Mouse (Mus musculus) ES-E14 (cell line): ENCODE results near the gene Zc3h12a.

ENCODE experiments used
- CHD2 ChIP-seq: IDR thresholded peaks from 2 replicates; pipeline ENCODE4 v1.6.1; 2014; ENCODE audit warnings: mild to moderate bottlenecking, low read depth, low read length, inconsistent platforms
- HCFC1 ChIP-seq: IDR thresholded peaks from 2 replicates; pipeline ENCODE4 v1.6.1; 2012; ENCODE audit warnings: low read length, inconsistent platforms, borderline replicate concordance; ENCODE audit not compliant: insufficient read depth
- MAFK ChIP-seq: IDR thresholded peaks from 2 replicates; pipeline ENCODE4 v1.6.1; 2014; ENCODE audit warnings: mild to moderate bottlenecking, low read depth, low read length, inconsistent platforms; ENCODE audit not compliant: insufficient read depth
- ZC3H11A ChIP-seq: IDR thresholded peaks from 2 replicates; pipeline ENCODE4 v1.6.1; 2012; ENCODE audit warnings: low read depth, mild to moderate bottlenecking, inconsistent platforms, low read length, borderline replicate concordance
- ZNF384 ChIP-seq: IDR thresholded peaks from 2 replicates; pipeline ENCODE4 v1.6.1; 2012; ENCODE audit warnings: low read depth, low read length, inconsistent platforms

DNA sequence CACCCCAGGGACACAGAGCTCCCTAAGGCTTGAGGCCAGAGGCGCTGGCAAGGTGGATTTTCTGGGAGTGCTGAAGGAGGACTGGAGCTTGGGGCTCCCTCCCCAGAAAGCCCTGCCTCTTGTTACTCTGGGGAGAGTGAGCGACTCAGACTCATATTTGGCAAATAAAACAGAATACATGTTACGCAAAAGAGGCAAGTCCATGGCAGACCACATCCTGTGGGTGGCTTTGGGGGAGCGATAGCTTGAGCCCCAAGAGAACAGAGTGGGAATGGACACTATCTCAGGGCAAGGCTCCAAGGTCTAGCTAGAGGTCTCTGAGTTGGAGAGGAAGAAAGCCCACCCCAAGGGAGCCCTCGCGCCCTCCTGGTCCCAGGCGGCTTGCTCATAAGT lies 4.4 kb downstream of the Zc3h12a start:
- TF ChIP-seq CHD2 (no peak), ZNF384 (no peak), ZC3H11A (no peak), MAFK (no peak), HCFC1 (no peak)
